In the genomic region with DNA sequence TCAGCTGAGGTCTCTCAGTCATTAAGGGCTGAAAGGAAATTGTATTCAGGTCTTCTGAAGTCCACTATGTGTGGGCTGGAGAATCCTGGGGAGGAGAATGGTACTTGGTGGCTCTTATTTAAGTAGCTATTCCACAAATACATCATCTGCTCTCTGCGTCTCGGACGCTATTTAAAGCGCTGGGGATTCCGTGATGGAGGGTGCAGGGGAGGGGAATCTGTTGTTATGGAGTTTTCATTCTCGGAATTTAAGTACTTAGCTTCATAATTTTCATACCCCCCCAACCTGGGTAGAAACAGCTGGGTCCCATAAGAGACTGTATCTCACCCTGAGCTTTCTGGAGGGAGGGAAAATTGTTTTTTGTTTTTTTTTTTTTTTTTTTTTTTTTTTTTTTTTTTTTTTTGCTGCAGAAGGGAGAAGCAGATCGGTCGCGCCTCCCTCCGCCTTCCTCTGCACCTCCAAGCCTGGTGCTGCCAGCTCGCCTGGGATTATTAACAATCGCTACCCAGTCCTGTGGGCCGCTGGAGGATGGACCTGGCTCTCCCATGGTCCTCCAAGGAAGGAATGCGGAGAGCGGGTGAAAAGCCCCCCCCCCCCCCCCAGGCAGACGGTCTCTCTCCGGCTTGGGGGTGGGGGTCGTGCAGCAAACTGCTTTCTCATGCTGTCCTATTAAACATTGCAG, we compare ENCODE assay signal across 8 mouse cellular contexts. TPM values are rescaled to one million over a fixed set of nuclear protein-coding genes. Genes with fewer than 3 reads are reported as not detected.
DNase-seq lines count a peak whose midpoint lies in the region; ATAC-seq lines count a peak whose summit lies in the region.

Gene Ccdc184 (plus strand): TSS at position 196 of the 682 bp plus-strand sequence.

- peak within 1 kb of the TSS; percentile 58 for H3K4me3 ChIP-seq in neural tube, embryonic 14.5 days (ENCODE audit: low read depth, low read length)

- ATAC-seq in frontal cortex, adult (ENCODE audit: low TSS enrichment): peak; percentile 31
- peak; percentile 75 for ATAC-seq in neural tube, embryonic 14.5 days (ENCODE audit: low read depth)

- DNase-seq in frontal cortex, postnatal 25 days (ENCODE audit: low spot score in 2 of 2): no peak
- DNase-seq in right cerebral cortex, adult 2 months (ENCODE audit: low spot score in 2 of 2): peak; percentile 33 to 47
- no peak for DNase-seq in right cerebral cortex, postnatal 36 days (ENCODE audit: low spot score in 2 of 2)
- DNase-seq in layer of hippocampus, postnatal 14 days (ENCODE audit: low spot score in 2 of 2): peak in 1 of 2 experiments; percentile 36
- no peak for DNase-seq in ovary, postnatal 14 days (ENCODE audit: low spot score)
- no peak for DNase-seq in adrenal gland, postnatal 36 days

- H3K4me1 ChIP-seq in neural tube, embryonic 14.5 days (ENCODE audit: control insufficient read depth, insufficient read depth, low read length): peaks cover 15% of the 10 kb centered on the region; the same call in 1 of the 2 replicates

- peak within 1 kb of the TSS; percentile 91 for H3K27ac ChIP-seq in neural tube, embryonic 14.5 days (ENCODE audit: low read depth, low read length)

- no peaks in the 10 kb centered on the region for H3K36me3 ChIP-seq in neural tube, embryonic 14.5 days (ENCODE audit: control insufficient read depth, insufficient read depth, low read length)

- H3K4me2 ChIP-seq in neural tube, embryonic 14.5 days (ENCODE audit: low read depth, low read length): peak within 1 kb of the TSS; percentile 77

- 2% methylated on average over 15 of the region's 18 CpGs for WGBS in neural tube, embryonic 14.5 days

- no peaks in the 10 kb centered on the region for H3K9me3 ChIP-seq in neural tube, embryonic 14.5 days (ENCODE audit: control insufficient read depth, low read length)

- H3K27me3 ChIP-seq in neural tube, embryonic 14.5 days (ENCODE audit: control insufficient read depth, insufficient read depth, low read length): peaks cover 8% of the 10 kb centered on the region

- H3K9ac ChIP-seq in neural tube, embryonic 14.5 days (replicated peaks; ENCODE audit: low read depth, low read length): peak within 1 kb of the TSS; percentile 58

RNA-seq across cellular contexts. Expression of gene Ccdc184, which starts in this region (rescaled TPM):
- total RNA-seq in layer of hippocampus, postnatal 14 days (2021): 10 to 100 TPM; 18.2 to 18.7 TPM
- 85.9 and 117 TPM in 2 replicates for polyA plus RNA-seq in neural tube, embryonic 14.5 days (2014; fragmentation: Nextera tagmentation; extraction: Ambion mirVana)
- under 1 TPM; 0.50 to 0.92 TPM for total RNA-seq in adrenal gland, postnatal 36 days (2021)

Comparison
In these comparisons a context has a peak if more than half of its experiments do, and no peak if none do; other contexts are left out.
1. RNA of gene Ccdc184 (total RNA-seq): 18.2 to 18.7 TPM in layer of hippocampus, postnatal 14 days; 0.50 to 0.92 TPM in adrenal gland, postnatal 36 days; every median in the first group is over 10 times any median in the second.
2. DNase-seq: peak in right cerebral cortex, adult 2 months (2 of 2); none in frontal cortex, postnatal 25 days (0 of 2), right cerebral cortex, postnatal 36 days (0 of 2), ovary, postnatal 14 days (single experiment) and adrenal gland, postnatal 36 days (0 of 2).